Mouse (Mus musculus): ENCODE data around the gene Plg.

Plg gene

DNA sequence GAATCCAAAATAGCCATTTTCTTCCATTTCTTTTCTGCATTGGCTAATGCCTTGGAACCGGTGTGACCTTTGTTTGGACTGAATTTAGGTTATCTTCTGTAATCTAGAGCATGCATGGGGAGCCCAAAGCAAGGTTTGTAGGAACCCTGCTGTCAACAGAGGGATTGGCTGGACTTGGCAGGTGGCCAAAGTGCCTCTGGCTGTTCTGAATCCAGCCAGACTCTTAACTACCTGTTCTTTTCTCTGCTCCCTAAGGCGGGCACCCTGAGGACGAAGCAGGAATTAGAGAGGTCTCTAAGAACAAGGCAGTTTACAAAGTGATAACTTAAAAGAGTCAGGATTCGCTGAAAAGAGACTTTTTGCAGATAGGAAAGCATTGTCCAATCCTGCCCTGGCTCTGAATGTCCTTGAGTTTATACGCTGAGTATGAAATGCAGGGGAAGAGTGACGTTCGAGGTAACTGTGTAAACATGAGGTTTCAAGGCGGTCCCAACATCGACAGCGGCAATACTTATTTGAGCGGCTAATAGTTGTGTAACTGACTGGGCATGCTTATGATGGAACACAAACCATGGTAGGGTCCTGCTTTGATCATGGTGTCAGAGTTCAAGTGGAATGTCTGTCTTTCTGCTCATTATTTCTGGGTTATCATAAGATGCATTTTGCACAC lies 74.6 kb downstream of the Plg start:
- no peak for DNase-seq (ENCODE audit: low read depth, low spot score)

DNA sequence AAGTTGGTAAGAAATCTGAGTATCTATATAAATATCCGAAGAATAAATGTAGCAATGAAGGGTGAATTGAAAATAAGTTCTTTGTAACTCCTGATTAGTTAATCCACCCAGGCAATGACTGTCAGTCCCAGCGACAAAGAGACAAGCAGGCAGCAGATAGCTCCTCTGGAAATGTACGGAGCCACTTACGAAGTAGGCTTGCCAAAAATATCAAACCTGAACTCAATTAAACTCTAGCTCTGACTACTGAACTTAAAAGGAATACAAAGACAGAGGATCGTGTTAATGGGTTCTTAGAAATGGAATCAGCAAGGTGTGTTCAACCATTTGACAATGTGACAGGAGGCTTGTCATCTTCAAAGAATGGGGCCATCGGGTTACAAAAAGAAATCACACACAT lies 75.3 kb downstream of the Plg start:
- DNase-seq (ENCODE audit: low read depth, low spot score), result no peak

DNA sequence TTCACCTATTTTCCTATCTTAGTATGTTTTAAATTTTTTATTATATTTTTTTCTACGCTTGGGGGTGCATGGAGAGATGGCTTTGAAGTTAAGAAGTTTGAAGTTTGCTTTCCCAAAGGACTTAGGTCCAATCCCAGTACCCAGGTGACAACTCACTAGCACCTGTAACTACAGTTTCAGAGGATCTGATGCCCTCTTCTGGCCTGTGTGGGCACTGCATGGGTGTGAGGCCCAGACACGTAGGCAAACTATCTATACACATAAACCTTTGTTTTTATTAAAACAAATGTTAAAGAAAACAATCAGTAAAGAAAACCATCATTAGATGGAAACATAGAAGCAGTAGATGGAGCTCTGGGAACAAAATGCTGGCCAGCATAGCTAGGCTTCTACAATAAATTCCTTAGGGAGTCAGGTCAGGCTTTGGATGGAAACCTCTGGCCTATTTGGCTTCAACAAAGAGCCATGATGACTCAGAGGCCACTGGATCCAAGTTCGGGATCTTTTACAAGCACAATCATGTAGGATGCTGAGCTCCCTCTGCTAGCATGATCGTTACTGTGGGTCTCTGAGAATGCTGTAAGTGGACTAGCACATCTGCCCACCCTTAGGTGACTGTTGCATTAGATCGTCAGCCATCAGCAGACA lies 76.9 kb downstream of the Plg start:
- no peak for DNase-seq (ENCODE audit: low read depth, low spot score)

DNA sequence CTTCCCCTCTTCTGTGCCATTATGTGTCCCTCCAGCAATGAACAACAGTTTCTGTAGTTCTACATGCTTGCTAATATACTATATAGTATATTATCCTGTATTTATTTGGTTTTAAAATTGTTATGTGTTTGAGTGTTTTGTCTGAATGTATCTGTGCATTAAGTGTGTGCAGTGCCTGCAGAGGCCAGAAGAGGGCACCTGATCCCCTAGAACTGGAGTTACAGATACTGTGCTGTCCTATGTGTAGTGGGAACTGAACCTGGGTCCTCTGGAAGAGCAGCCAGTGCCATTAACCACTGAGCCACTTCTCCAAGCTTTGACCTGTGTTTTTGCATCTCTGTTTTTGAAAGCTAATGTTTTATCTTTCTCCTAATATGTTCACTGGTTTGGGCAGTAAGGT lies 82.8 kb downstream of the Plg start:
- no peak for DNase-seq (ENCODE audit: low read depth, low spot score)

DNA sequence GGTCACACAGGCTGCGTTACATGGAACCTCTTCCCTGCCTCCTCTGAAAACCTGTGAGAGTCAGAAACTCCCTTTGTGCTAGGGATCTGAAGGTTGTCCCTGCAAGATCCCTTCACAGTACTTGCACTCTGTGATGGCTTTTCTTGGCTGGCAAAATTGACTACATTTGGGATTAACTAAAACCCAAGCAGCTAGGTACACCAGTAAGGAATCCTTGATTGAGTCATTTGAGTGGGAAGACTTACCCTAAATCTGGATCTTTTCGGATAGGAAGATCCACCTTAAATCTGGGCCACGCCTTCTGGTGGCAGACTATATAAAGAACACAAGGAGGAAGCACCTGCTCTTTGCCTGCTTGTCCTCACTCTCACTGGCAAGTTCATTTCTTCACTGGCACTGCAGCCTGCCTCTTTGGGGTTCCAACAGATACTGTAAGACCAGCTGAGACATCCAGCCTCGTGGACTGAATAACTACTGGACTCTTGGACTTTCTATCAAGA lies 88.1 kb downstream of the Plg start:
- DNase-seq (ENCODE audit: low read depth, low spot score), result no peak

DNA sequence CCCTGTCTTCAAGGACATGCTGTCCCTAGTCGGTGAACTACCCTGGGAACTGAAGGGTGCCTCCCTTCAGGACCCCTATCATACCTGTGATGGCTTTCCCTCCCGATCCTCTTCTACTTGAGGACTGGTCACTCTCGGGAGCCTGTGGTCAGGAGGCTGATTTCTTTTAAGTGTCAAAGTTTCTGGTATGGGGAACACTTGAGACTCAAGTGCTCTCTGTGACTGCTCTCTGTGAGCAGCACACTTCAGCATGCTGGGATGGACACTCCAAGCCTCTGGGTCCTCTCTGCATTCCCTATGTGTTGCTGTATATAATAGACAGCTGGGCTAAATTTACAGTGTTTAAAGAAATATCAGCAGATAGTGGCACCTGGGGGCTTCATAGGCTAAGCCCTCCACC lies 89.2 kb downstream of the Plg start:
- no peak for DNase-seq (ENCODE audit: low read depth, low spot score)

GRCm38 (mm10) chr17:12468745-12469144 lies 90.3 kb downstream of the Plg start:
- no peak for DNase-seq (ENCODE audit: low read depth, low spot score)

Data from forelimb bud, embryonic 11.5 days (tissue).